Mouse (Mus musculus): ENCODE results near the gene 9130213A22Rik.

The 9130213A22Rik gene

GRCm38 (mm10) chr11:69122336-69122951 lies at the start of gene 9130213A22Rik:
Gene 9130213A22Rik, minus strand, starts transcription at chr11:69122589.
- WGBS: under 1% methylated on average over 66 of the region's 66 CpGs

- WGBS: 27% methylated on average over 7 of the region's 7 CpGs
Observed at GRCm38 (mm10) chr11:69171626-69172025, 49.2 kb upstream of the 9130213A22Rik start.

GRCm38 (mm10) chr11:69169313-69169712 lies 46.9 kb upstream of the 9130213A22Rik start:
- WGBS: 45% methylated on average over 12 of the region's 12 CpGs

- WGBS: 5% methylated on average over 18 of the region's 18 CpGs
Observed at GRCm38 (mm10) chr11:69156800-69157199, 34.4 kb upstream of the 9130213A22Rik start, which contains the start of gene Alox12b. Gene Alox12b, plus strand, starts transcription at chr11:69156989.

- WGBS: 27% methylated on average over 1 of the region's 1 CpGs
Observed at GRCm38 (mm10) chr11:69155351-69155750, 33.0 kb upstream of the 9130213A22Rik start.

- 76% methylated on average over 8 of the region's 8 CpGs for WGBS
Observed at GRCm38 (mm10) chr11:69153831-69154230, 31.4 kb upstream of the 9130213A22Rik start.

GRCm38 (mm10) chr11:69151004-69151403 lies 28.6 kb upstream of the 9130213A22Rik start:
- 41% methylated on average over 6 of the region's 6 CpGs for WGBS

- WGBS: 10% methylated on average over 7 of the region's 7 CpGs
Observed at GRCm38 (mm10) chr11:69150444-69150843, 28.1 kb upstream of the 9130213A22Rik start.

GRCm38 (mm10) chr11:69149728-69150127 lies 27.3 kb upstream of the 9130213A22Rik start:
- WGBS: 51% methylated on average over 6 of the region's 6 CpGs

- WGBS: 85% methylated on average over 5 of the region's 5 CpGs
Observed at GRCm38 (mm10) chr11:69148451-69148960, 26.1 kb upstream of the 9130213A22Rik start.

- WGBS: 59% methylated on average over 7 of the region's 7 CpGs
Observed at GRCm38 (mm10) chr11:69147546-69147945, 25.2 kb upstream of the 9130213A22Rik start.

GRCm38 (mm10) chr11:69135361-69135760 lies 13.0 kb upstream of the 9130213A22Rik start:
- 97% methylated on average over 6 of the region's 6 CpGs for WGBS

GRCm38 (mm10) chr11:69134622-69134968 lies 12.2 kb upstream of the 9130213A22Rik start:
- 47% methylated on average over 8 of the region's 8 CpGs for WGBS

- 3% methylated on average over 34 of the region's 34 CpGs for WGBS
Observed at GRCm38 (mm10) chr11:69133923-69134621, 11.7 kb upstream of the 9130213A22Rik start.

- WGBS: 41% methylated on average over 5 of the region's 5 CpGs
Observed at GRCm38 (mm10) chr11:69133566-69133922, 11.2 kb upstream of the 9130213A22Rik start.

- WGBS: 71% methylated on average over 8 of the region's 8 CpGs
Observed at GRCm38 (mm10) chr11:69128426-69129122, 6.2 kb upstream of the 9130213A22Rik start.

GRCm38 (mm10) chr11:69126706-69127095 lies 4.3 kb upstream of the 9130213A22Rik start:
- WGBS: 58% methylated on average over 2 of the region's 2 CpGs

- 22% methylated on average over 20 of the region's 20 CpGs for WGBS
Observed at GRCm38 (mm10) chr11:69125919-69126705, 3.7 kb upstream of the 9130213A22Rik start.

GRCm38 (mm10) chr11:69125852-69125918 lies 3.3 kb upstream of the 9130213A22Rik start, which contains the start of gene Aloxe3:
Gene Aloxe3, plus strand, starts transcription at chr11:69125896.
- 3% methylated on average over 3 of the region's 3 CpGs for WGBS

- WGBS: under 1% methylated on average over 24 of the region's 24 CpGs
Observed at GRCm38 (mm10) chr11:69125041-69125851, 2.9 kb upstream of the 9130213A22Rik start.

GRCm38 (mm10) chr11:69124498-69124847 lies 2.1 kb upstream of the 9130213A22Rik start:
- WGBS: 0% methylated on average over 3 of the region's 3 CpGs

Data from cerebral cortex, adult 2 months (tissue).